Mouse (Mus musculus): ENCODE data around the gene Rom1. TPM values are rescaled to one million over a fixed set of nuclear protein-coding genes. Genes with fewer than 3 reads are reported as not detected.

The Rom1 gene
- polyA plus RNA-seq, 1 experiment from 2014 or later = 5.7 TPM

DNA sequence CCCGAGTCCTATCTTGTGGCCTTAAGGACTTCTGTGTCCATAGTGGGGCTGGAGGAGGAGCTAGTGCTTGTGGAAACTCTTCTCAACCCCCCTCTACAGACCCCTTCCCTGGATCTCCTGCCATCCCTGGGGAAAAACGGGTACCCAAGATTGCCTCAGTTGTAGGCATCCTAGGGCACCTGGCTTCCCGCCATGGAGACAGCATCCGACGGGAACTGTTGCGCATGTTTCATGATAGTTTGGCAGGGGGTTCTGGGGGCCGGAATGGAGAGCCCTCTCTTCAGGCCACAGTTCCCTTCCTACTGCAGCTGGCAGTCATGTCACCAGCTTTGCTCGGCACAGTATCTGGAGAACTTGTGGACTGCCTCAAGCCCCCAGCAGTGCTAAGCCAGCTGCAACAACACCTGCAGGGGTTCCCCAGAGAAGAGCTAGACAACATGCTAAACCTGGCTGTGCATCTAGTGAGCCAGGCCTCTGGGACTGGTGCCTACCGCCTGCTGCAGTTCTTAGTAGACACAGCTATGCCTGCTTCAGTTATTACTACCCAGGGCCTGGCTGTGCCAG lies 33.7 kb downstream of the Rom1 start:
- TF ChIP-seq CTCF (IDR thresholded peaks at IDR 0.05; ENCODE audit: low read depth) = no peak
- ATAC-seq (replicated peaks; ENCODE audit: low FRiP score, low read depth) = no peak
- 0 out of 2 replicates have a peak, but pooled peaks cover 3% of the 10 kb centered on the region for H3K36me3 ChIP-seq (ENCODE audit: insufficient read depth, low read length)

DNA sequence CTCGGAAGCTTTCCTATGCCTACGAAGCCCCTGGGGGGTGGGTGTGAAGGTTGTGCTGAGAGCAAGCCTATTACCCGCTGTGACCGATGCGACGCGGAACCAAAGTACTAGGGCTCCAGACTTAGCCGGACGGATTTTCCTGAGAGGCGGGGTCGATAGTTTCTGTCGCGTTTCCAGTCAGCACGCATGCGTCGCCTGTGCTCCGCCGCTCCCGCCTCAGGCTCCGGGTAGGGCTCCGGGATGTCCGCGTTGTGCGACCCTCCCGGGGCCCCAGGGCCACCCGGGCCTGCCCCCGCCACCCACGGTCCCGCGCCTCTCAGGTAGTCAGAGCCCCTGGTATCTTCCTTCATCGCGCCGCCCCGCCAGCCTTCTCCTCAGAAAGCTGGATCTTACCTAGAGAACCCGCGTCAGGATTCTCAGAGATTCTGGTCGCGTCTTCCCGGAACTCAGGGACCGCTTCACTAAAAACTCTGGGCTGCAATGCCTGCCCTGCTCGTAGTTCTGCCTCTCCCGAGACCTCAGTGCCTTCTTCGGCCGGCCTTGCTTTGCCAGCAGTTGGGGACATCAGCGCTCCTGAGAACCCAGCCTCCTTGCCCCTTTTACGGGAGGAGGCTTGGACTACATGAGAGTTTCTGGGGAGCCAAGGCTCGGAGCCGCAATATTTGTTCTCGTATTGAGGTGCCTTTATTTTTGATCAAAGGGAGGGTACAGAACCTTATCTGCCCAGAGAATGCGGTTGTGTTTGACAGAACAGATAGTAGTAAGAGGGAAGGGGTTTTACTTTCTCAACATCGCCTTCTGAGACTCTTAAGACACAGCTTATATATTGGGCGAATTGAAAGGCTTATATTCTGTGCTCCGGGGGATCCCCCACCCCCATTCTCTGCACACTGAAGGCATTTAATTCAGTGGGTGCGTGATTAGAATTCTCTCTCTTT lies 36.1 kb downstream of the Rom1 start, which contains the start of gene Ints5:
TSS of gene Ints5 (plus strand) at position 177 of the 938 bp plus-strand sequence.
- no peak for TF ChIP-seq CTCF (IDR thresholded peaks at IDR 0.05; ENCODE audit: low read depth)
- Histone ChIP-seq H3K4me2 (ENCODE audit: low read length) (peak within 1 kb of the TSS; percentile 88), H3K9me3 (replicated peaks; ENCODE audit: low read length) (no peaks in the 10 kb centered on the region), H3K36me3 (ENCODE audit: insufficient read depth, low read length) (0 out of 2 replicates have a peak, but pooled peaks cover 3% of the 10 kb centered on the region), H3K27ac (peak within 1 kb of the TSS; percentile 88), H3K4me1 (replicated peaks; ENCODE audit: insufficient read depth, low read length) (peaks cover 7% of the 10 kb centered on the region; the same call in 1 of the 2 replicates), H3K4me3 (replicated peaks; ENCODE audit: low read depth, low read length) (peak within 1 kb of the TSS; percentile 77), H3K9ac (ENCODE audit: low read depth, low read length) (peak within 1 kb of the TSS; percentile 88), H3K27me3 (ENCODE audit: insufficient read depth, low read length) (no peaks in the 10 kb centered on the region)
- peak; percentile 94 for DNase-seq (ENCODE audit: low spot score)
- 3% methylated on average over 54 of the region's 54 CpGs for WGBS
- ATAC-seq (replicated peaks; ENCODE audit: low FRiP score, low read depth) = peak; percentile 34; the same call in 1 of the 2 replicates

More for the DNA sequence above, 33.7 kb downstream of the Rom1 start:
- Histone ChIP-seq H3K27ac (no peak overlapping the region), H3K4me2 (ENCODE audit: low read length) (no peak overlapping the region), H3K9me3 (replicated peaks; ENCODE audit: low read length) (no peaks in the 10 kb centered on the region), H3K27me3 (ENCODE audit: insufficient read depth, low read length) (no peaks in the 10 kb centered on the region), H3K4me3 (replicated peaks; ENCODE audit: low read depth, low read length) (no peak overlapping the region), H3K9ac (ENCODE audit: low read depth, low read length) (0 out of 2 replicates have a peak overlapping the region, but pooled peaks have one; percentile 2), H3K4me1 (replicated peaks; ENCODE audit: insufficient read depth, low read length) (peaks cover 16% of the 10 kb centered on the region)
- no peak for DNase-seq (ENCODE audit: low spot score)
- WGBS = 92% methylated on average over 9 of the region's 9 CpGs

DNA sequence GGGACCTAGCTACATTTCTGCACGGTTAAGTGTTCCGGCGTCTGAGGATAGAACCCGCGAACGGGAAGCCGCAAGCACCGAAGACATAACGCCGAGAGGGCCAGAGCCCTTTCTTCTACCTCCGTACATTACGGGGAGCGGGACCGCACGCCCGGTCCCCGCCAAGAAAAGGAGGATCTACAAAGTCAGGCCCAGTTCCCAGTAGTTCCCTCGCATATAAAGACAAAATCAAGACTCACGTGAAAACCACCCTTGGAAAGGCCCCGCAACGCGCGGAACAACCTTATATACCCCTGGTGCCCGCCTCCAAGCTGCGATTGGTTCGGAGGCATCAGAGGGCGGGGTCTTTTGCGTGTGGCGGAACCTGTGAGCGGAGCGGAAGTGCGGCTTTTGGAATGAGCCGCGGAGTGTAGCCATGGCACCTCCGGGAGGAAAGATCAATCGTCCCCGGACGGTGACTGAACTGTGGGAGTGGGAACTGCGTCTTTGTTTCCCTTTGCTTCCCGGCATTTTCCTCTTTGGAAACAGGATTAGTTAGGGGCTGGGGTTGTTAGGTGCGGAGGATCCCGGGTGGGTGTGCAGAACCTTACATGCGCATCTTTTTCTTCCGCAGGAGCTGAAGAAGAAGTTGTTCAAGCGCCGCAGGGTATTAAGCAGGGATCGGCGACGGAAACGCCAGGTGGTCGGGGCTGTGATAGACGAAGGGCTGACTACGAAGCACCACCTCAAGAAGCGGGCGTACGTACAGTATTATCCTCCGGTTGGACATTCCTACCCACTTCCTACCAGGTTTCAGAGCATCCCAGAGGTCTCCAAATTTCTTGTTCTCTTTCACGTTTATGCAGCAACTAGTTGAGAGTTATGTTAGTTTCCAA lies 40.4 kb downstream of the Rom1 start, which contains the start of the genes 1810009A15Rik and Gm49416:
TSS of gene 1810009A15Rik (plus strand) at position 343 of the 875 bp plus-strand sequence.
TSS of gene Gm49416 (plus strand) at position 416 of the 875 bp plus-strand sequence.
- Histone ChIP-seq H3K36me3 (ENCODE audit: insufficient read depth, low read length) (no peaks in the 10 kb centered on the region), H3K4me1 (replicated peaks; ENCODE audit: insufficient read depth, low read length) (0 out of 2 replicates have a peak, but pooled peaks cover 5% of the 10 kb centered on the region), H3K27ac (peak within 1 kb of the TSS; percentile 91), H3K9ac (ENCODE audit: low read depth, low read length) (peak within 1 kb of the TSS; percentile 75), H3K4me3 (replicated peaks; ENCODE audit: low read depth, low read length) (peak within 1 kb of the TSS; percentile 70), H3K27me3 (ENCODE audit: insufficient read depth, low read length) (no peaks in the 10 kb centered on the region), H3K9me3 (replicated peaks; ENCODE audit: low read length) (no peaks in the 10 kb centered on the region), H3K4me2 (ENCODE audit: low read length) (peak within 1 kb of the TSS; percentile 72)
- TF ChIP-seq CTCF (IDR thresholded peaks at IDR 0.05; ENCODE audit: low read depth) = no peak
- WGBS = under 1% methylated on average over 58 of the region's 58 CpGs
- ATAC-seq (replicated peaks; ENCODE audit: low FRiP score, low read depth) = peak; percentile 96
- DNase-seq (ENCODE audit: low spot score) = peak; percentile 99

DNA sequence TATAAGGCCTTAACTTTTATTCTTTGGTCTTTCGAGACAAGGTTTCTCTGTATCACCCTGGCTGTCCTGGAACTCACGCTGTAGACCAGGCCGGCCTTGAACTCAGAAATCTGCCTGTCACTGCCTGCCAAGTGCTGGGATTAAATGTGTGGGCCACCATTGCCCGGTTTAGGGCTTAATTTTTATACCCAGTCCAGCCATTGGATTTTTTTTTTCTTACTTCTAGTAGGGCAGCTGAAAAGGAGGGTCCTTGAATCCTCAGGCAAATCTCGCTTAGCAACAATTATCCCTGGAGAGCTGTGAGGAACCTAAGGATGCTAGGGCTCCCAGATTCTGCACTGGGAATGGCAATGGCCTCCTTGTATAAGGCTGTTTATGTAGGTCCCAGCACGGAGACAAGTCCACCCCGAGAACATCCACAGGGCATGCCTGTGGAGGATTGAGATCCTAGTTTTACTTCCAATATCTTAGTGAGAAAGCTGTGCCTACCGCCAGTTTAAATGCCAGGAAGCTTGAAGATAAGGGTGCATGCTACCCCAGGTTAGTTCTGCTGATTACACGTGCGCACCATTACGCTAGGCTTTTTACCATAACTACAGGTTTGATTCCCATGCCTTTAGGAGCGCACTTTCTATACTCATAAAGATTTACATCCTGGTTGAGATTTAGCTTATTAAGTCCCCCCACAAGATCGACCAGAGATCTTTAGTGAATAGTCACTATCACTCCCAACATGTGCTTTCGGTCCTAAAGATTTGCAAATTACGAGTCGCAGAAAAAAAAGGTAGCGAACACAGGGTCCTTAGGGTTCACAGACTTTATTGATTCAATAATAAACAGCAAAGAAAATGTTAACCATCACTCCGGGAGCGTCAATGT lies 41.3 kb downstream of the Rom1 start:
- ATAC-seq (replicated peaks; ENCODE audit: low FRiP score, low read depth) = no peak
- DNase-seq (ENCODE audit: low spot score) = peak; percentile 9
- 0 out of 2 replicates have a peak, but pooled peaks cover 5% of the 10 kb centered on the region for H3K4me1 ChIP-seq (replicated peaks; ENCODE audit: insufficient read depth, low read length)
- no peaks in the 10 kb centered on the region for H3K27me3 ChIP-seq (ENCODE audit: insufficient read depth, low read length)
- H3K9ac ChIP-seq (ENCODE audit: low read depth, low read length) = peak overlapping the region; percentile 75
- 15% methylated on average over 19 of the region's 19 CpGs for WGBS
- no peak for TF ChIP-seq CTCF (IDR thresholded peaks at IDR 0.05; ENCODE audit: low read depth)
- H3K9me3 ChIP-seq (replicated peaks; ENCODE audit: low read length) = no peaks in the 10 kb centered on the region
- H3K27ac ChIP-seq = peak overlapping the region; percentile 91; the same call in 1 of the 2 replicates
- peak overlapping the region; percentile 72 for H3K4me2 ChIP-seq (ENCODE audit: low read length)
- H3K4me3 ChIP-seq (replicated peaks; ENCODE audit: low read depth, low read length) = peak overlapping the region; percentile 70
- no peaks in the 10 kb centered on the region for H3K36me3 ChIP-seq (ENCODE audit: insufficient read depth, low read length)
